Mouse (Mus musculus): ENCODE data around the gene Acot5.
"Not testable (repeated sequence)": the region's sequence is repeated elsewhere in the genome, so short reads cannot be mapped to it uniquely, and the experiment has no call there.

Gene Acot5

GRCm38 (mm10) chr12:84068986-84069385, at the start of gene Acot5:
Acot5 (plus strand) TSS chr12:84069325.
- no peak for DNase-seq (ENCODE audit: low spot score)

- DNase-seq (ENCODE audit: low spot score), result peak; percentile 64
Observed at GRCm38 (mm10) chr12:84020528-84020927, 48.6 kb upstream of the Acot5 start.

DNA sequence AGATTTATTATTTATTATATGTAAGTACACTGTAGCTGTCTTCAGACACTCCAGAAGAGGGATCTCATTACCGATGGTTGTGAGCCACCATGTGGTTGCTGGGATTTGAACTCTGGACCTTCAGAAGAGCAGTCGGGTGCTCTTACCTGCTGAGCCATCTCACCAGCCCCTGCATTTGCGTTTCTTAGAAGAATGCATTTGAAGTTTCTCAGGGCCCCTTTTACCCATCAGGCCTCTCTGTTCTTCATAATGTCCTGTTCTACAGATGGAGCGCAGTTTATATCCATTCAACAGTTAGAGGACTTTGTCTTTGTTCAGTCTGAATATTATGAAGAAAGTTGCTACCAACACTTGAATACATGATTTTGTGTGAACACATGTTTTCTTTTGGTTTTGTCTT, 46.9 kb upstream of the Acot5 start:
- not testable (repeated sequence) for DNase-seq (ENCODE audit: low spot score)

DNA sequence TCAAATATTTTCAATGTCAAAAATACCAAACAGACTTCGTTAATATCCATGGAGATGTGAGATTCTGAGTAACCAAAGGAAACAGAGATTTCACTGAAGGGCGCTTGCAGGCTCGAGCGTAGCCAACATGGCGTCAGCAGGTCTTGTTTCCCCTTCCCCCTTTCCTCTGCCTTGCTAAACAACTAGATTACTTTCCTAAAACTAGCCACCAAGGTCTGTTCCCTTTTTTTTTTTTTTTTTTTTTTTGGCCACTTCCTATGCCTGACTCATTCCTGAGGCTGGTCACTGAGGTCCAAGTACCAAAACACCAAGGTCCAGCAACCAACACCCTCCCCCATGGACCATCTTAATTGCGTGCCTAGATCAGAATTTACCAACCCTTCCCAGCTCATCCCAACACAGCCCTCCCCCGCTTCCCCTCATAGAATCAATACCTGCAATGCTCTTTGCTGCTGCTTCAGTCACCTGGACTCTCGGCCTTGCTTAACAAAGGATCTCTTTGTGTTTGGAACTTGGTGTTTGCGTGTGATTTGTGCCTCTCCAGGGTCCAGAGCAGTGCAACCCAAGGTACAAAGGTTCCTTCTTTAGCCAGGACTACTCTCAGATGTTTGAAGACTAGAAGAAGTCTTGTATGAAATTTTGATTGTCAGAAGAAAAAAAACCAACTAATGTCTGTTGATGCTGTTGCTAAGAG, 45.9 kb upstream of the Acot5 start:
- no peak for DNase-seq (ENCODE audit: low spot score)

GRCm38 (mm10) chr12:84025888-84026287, 43.2 kb upstream of the Acot5 start:
- no peak for DNase-seq (ENCODE audit: low spot score)

DNA sequence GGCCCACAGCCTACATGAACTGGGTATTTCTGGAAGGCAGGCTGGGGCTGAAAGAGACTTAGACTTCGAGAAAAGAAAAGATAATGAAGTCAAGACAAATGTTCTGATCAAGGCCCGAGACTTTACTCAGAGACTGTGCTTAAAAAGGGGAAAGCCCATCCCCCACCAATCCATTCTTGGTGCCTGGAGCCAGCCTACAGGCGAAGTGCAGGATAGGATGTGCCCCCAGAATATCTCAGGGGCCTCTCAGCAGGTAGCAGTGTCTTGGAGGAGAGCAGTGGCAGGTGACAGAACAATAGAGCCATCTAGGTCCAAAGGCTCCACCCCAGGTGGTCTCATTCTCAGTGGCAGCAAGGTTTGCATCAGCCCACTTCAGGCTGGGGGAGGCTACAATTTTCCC, 40.8 kb upstream of the Acot5 start:
- not testable (repeated sequence) for DNase-seq (ENCODE audit: low spot score)

DNA sequence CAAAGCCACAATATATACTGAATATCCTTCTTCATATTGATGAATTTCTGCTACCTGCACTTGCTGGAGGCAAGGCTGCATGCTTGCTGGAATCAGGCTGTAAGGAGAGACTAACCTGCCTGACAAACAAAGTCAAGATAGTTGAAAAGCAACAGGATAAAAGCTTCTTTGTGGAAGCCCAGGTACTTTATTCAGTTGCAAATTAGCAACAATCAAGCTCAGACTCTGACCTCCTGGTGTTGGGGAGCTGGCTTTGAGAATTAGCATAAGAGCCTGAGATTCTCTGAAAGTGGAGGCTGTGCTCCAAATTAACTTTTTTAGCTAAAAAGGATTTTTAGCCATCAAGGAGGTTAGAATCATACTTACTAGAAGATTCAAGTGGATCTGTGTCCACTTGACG, 40.1 kb upstream of the Acot5 start:
- DNase-seq (ENCODE audit: low spot score), result not testable (repeated sequence)

- DNase-seq (ENCODE audit: low spot score), result peak; percentile 81
Observed at GRCm38 (mm10) chr12:84030659-84031332, 38.3 kb upstream of the Acot5 start.

DNA sequence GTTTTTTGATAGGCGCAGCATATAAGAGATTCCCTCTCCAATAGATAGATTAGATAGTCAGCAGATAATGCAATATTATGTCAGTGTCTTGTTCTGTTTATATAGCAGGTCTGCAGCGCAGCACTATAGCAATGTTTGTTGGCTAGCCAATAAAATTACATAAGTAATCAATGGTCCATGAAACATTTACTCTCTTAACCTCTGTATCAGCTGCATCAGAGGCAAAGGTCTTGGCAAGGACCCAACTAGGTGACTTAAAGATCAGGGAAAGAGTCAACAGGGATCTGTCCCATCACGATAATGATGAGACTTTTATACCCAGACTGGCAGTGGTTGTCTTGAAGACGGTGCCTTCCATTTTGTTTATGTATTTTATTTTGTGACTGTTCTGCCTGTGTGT, 36.3 kb upstream of the Acot5 start:
- no peak for DNase-seq (ENCODE audit: low spot score)

DNA sequence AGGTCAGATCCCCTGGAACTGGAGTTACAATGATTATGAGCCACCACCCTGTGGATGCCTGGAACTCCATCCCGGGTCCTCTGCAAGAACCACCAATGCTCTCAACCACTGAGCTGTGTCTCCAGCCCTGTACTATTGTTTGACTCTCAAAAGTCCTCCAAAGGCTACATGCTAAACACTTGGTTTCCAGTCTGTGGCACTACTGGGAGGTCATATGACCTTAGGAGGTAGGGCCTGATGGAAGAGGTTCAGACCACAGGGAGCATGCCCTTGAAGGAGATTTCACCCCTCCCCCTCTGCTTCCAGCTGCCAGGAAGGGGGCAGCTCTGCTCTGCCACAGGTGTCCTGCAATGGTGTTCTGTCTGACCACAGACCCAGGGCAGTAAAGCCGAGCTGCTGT, 35.8 kb upstream of the Acot5 start:
- not testable (repeated sequence) for DNase-seq (ENCODE audit: low spot score)

DNA sequence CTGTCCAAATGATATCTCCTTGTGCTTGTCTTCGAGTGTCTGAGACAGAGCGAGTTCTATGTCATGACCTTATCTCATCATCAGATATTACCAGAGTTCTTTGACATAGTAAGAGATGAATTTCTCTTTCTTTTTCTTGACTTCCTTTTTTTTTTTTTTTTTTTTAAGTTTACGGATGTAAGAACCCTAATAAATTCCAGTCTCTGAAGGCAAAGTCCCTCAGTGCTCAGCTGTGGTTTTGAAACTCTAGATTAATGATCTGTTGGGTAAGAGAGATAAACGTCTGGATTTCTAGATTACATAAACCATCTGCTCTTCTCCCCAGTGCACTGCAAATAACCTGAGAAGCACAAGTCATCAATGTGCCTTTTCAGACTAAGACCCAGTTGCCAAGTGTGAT, 35.0 kb upstream of the Acot5 start:
- DNase-seq (ENCODE audit: low spot score), result no peak

DNA sequence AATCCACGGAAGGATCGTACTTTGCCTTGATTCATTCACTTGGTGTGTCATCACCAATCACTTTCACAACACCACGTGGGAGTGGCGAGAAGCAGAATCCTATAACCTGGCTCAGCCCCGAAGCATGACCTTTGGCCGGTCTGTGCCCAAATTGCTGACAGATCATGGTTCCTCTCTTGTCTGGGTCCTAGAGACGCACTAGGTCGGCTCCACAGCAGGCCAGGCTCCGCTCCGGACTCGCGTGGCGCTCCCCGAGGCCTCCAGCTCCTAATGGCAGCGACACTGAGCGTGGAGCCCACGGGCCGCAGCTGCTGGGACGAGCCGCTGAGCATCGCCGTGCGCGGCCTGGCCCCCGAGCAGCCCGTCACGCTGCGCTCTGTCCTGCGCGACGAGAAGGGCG, 30.9 kb upstream of the Acot5 start, which contains the start of gene Acot4:
Acot4 (plus strand) TSS at position 139 of the 400 bp plus-strand sequence.
- DNase-seq (ENCODE audit: low spot score), result peak; percentile 16

DNA sequence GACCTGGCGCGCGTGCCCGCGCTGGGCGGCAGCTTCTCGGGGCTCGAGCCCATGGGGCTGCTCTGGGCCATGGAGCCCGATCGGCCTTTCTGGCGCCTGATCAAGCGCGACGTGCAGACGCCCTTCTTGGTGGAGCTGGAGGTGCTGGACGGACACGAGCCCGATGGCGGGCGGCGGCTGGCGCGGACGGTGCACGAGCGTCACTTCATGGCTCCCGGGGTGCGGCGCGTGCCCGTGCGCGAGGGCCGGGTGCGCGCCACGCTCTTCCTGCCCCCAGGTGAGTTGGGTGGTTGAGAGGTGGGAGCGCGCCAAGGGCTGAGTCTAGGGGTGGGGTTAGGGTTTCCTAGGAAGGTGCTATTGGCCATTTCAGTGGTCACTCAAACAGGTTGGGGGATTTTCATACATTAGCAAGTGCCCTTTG, 30.4 kb upstream of the Acot5 start, which contains the start of gene Gm49366:
Gm49366 (plus strand) TSS at position 245 of the 421 bp plus-strand sequence.
- peak; percentile 12 for DNase-seq (ENCODE audit: low spot score)

GRCm38 (mm10) chr12:84042248-84042647, 26.9 kb upstream of the Acot5 start:
- no peak for DNase-seq (ENCODE audit: low spot score)

DNA sequence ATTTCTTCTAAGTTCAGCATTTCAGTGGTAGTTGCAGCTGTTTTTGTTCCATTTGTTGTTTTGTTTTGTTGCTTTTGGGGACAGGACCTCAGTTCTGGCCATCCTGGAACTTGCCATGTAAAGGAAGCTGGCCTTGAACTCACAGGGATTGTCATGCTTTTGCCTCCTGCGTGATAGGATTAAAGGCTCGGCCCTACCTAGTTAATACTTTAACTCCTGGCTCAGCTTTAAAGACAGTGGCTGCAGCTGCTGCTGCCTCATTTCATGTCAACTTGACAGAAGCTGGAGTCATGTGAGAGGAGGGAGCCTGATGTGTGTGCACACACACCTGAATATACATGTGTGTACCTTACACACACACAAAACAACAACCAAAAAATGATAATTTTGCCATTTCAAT, 25.1 kb upstream of the Acot5 start:
- no peak for DNase-seq (ENCODE audit: low spot score)

GRCm38 (mm10) chr12:84046906-84047305, 22.2 kb upstream of the Acot5 start:
- no peak for DNase-seq (ENCODE audit: low spot score)

GRCm38 (mm10) chr12:84050744-84051143, 18.4 kb upstream of the Acot5 start:
- not testable (repeated sequence) for DNase-seq (ENCODE audit: low spot score)

DNA sequence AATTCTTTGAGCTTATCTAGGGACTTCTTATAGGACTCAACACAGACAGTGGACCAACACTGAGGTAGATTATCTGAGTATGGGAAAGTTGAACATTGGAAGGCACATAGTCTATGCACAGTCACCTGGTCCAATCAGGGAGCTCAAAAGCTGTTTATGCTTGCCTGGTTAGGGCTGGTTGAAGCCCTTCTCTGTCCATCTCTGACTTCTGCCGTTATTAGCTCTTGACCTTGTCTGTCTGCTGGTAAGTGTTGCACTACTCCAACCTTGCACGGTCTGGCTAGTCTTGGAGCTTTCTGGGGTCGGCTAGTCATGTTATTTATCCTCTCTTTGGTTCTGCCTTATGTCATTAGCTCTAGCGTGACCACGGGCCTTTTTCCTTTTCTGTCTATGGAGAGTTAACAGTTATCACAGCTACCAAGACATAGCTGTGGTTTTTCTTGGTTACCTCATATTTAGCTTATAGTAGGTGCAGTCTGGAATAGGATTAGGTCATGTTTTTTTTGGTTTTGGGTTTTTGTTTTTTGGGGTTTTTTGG, 17.1 kb upstream of the Acot5 start, which contains the start of gene Acot3:
Acot3 (plus strand) TSS at position 208 of the 538 bp plus-strand sequence.
- no peak for DNase-seq (ENCODE audit: low spot score)

GRCm38 (mm10) chr12:84052609-84053008, 16.5 kb upstream of the Acot5 start:
- DNase-seq (ENCODE audit: low spot score), result no peak

DNA sequence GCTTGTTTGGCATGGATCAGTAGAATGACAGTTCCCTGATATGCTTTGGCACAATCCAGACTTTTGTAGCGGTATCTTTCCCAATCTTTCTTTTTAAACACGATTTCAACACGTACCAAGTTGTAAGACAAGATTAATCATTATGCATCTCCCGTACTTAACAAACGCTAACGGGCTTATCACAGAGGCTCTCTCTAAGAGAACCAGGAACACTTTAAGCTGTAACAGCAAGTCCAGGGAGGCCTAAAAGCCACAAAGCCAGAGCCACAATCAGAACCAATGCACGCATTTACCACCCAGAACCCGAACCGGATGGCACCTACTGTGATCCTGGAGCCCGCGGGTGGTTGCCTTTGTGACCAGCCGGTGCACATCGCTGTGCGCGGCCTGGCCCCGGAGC, 16.0 kb upstream of the Acot5 start:
- DNase-seq (ENCODE audit: low spot score), result no peak

GRCm38 (mm10) chr12:84053679-84054391, 15.3 kb upstream of the Acot5 start:
- DNase-seq (ENCODE audit: low spot score), result no peak

DNA sequence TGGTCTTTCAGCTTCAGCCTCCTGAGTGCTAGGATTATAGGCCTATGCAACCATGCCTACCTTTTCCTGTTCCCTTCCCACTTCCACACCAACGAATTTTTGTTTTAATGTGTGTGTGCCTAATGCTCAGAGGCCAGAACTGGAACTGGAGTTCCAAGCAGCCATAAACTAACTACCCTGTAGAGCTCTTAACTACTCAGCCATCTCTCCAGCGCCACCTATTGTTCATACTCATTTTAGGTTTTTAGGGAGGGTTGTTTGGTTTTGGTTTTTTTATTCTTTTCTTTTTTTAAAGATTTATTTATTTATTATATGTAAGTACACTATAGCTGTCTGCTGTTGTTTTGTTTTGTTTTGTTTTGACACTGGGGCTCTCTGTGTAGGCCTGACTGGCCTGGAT, 8.2 kb upstream of the Acot5 start:
- no peak for DNase-seq (ENCODE audit: low spot score)

Data from urinary bladder, postnatal 25 days (tissue).